Mouse (Mus musculus) heart, embryonic 13.5 days (tissue): ENCODE data around the gene Cep41. TPM values are rescaled to one million over a fixed set of nuclear protein-coding genes. Genes with fewer than 3 reads are reported as not detected.

Source experiments
- ATAC-seq: fragments of 200-750 bp; cut with Nextera tagmentation; 2 replicates; pipeline ENCODE4 v1.8.0; 2017; ENCODE audit warnings: moderate TSS enrichment; ENCODE audit not compliant: insufficient number of reproducible peaks, low FRiP score, low TSS enrichment; ENCODE audit errors: extremely low read depth
- H3K27ac ChIP-seq: fragments of 300-500 bp; sonication (generic); replicated peaks from 2 replicates; pipeline ENCODE4 v1.5.1; 2015; ENCODE audit warnings: moderate library complexity, mild to moderate bottlenecking, inconsistent platforms
- H3K27me3 ChIP-seq: fragments of 300-500 bp; sonication (generic); replicated peaks from 2 replicates; pipeline ENCODE4 v1.6.1; 2015; ENCODE audit warnings: mild to moderate bottlenecking, inconsistent platforms
- H3K36me3 ChIP-seq: fragments of 300-500 bp; sonication (generic); 2 replicates; pipeline ENCODE4 v1.6.1; 2015; ENCODE audit warnings: mild to moderate bottlenecking, inconsistent platforms
- H3K4me1 ChIP-seq: fragments of 300-500 bp; sonication (generic); 2 replicates; pipeline ENCODE4 v1.6.1; 2015; ENCODE audit warnings: inconsistent platforms
- H3K4me2 ChIP-seq: fragments of 300-500 bp; sonication (generic); 2 replicates; pipeline ENCODE4 v1.6.1; 2015; ENCODE audit warnings: inconsistent platforms, mild to moderate bottlenecking, moderate library complexity
- H3K4me3 ChIP-seq: fragments of 300-500 bp; sonication (generic); 2 replicates; pipeline ENCODE4 v1.5.1; 2015; ENCODE audit warnings: moderate library complexity, mild to moderate bottlenecking, inconsistent platforms
- H3K9ac ChIP-seq: fragments of 300-500 bp; sonication (generic); 2 replicates; pipeline ENCODE4 v1.6.1; 2015; ENCODE audit warnings: inconsistent platforms, mild to moderate bottlenecking, moderate library complexity
- H3K9me3 ChIP-seq: fragments of 300-500 bp; sonication (generic); 2 replicates; pipeline ENCODE4 v1.6.1; 2016; ENCODE audit warnings: inconsistent platforms
- WGBS: fragments of 180-500 bp; shearing (Covaris S2); methylation state at CpG from one replicate; pipeline ENCODE4 v1.1.7; 2015; ENCODE audit warnings: mixed read lengths; 5-methylcytosine and 5-hydroxymethylcytosine counted together
- microRNA counts: library from miRNA; unstranded; fragments of <30 nt; microRNA quantifications from one replicate; lab custom pipeline; 2016
- microRNA-seq: library from miRNA; unstranded; fragments of <30 nt; microRNA quantifications from one replicate; pipeline ENCODE4, GENCODE M21; 2016
- polyA plus RNA-seq: library from polyadenylated mRNA; unstranded; fragments of >200 nt; fragmentation: Nextera tagmentation; extraction: Ambion mirVana; gene quantifications from 2 replicates; pipeline ENCODE4 v1.2.1, GENCODE M21; 2015

Gene Cep41
- polyA plus RNA-seq, 1 experiment from 2014 or later, result 11.0 TPM

- Histone ChIP-seq H3K4me3 (no peak overlapping the region), H3K9ac (no peak overlapping the region), H3K36me3 (no peaks in the 10 kb centered on the region), H3K4me1 (no peaks in the 10 kb centered on the region), H3K4me2 (no peak overlapping the region), H3K9me3 (no peaks in the 10 kb centered on the region), H3K27ac (no peak overlapping the region), H3K27me3 (no peaks in the 10 kb centered on the region)
- no peak for ATAC-seq
- WGBS, result 77% methylated on average over 5 of the region's 5 CpGs
Measured at GRCm38 (mm10) chr6:30605672-30606071, 87.9 kb downstream of the Cep41 start.

- Histone ChIP-seq H3K27ac (no peak overlapping the region), H3K36me3 (no peaks in the 10 kb centered on the region), H3K4me1 (no peaks in the 10 kb centered on the region), H3K4me2 (no peak overlapping the region), H3K9me3 (no peaks in the 10 kb centered on the region), H3K4me3 (no peak overlapping the region), H3K9ac (no peak overlapping the region), H3K27me3 (no peaks in the 10 kb centered on the region)
- 73% methylated on average over 4 of the region's 4 CpGs for WGBS
- no peak for ATAC-seq
Measured at GRCm38 (mm10) chr6:30605111-30605510, 88.4 kb downstream of the Cep41 start.

- no peak overlapping the region for H3K4me3 ChIP-seq
- H3K36me3 ChIP-seq, result no peaks in the 10 kb centered on the region
- no peak overlapping the region for H3K9ac ChIP-seq
- no peak for ATAC-seq
- no peak overlapping the region for H3K4me2 ChIP-seq
- no peaks in the 10 kb centered on the region for H3K9me3 ChIP-seq
- H3K27me3 ChIP-seq, result no peaks in the 10 kb centered on the region
- H3K4me1 ChIP-seq, result no peaks in the 10 kb centered on the region
- no peak overlapping the region for H3K27ac ChIP-seq
- WGBS, result 74% methylated on average over 7 of the region's 7 CpGs
Measured at GRCm38 (mm10) chr6:30604342-30604867, 89.1 kb downstream of the Cep41 start.

MicroRNAs within 50 kb of the gene (microRNA counts, 519-probe panel; counts per million panel counts)
- microRNA mmu-miR-335-3p (lab: Ali Mortazavi, UCI) (5,499 counts per million, percentile 90 among the panel's probes with 10 or more counts), microRNA mmu-miR-335-5p (lab: Ali Mortazavi, UCI) (7,585 counts per million, percentile 99 among the panel's probes with 10 or more counts)

Small RNAs within 50 kb of the gene (microRNA-seq; reads per million reads assigned to microRNA genes)
- 137,672 reads per million, percentile 100 among the genes with 10 or more reads in this experiment for gene Mir335

Other genes with a start within 250 kb of the Cep41 start
- 24.2 and 25.6 TPM in 2 replicates for gene Tmem209, start 184.0 kb downstream of the Cep41 start, polyA plus RNA-seq
- gene Ssmem1, start 183.9 kb downstream of the Cep41 start, polyA plus RNA-seq, result not detected in 2 replicates
- gene Cpa2, start 152.2 kb downstream of the Cep41 start, polyA plus RNA-seq, result 4.6 and 6.9 TPM in 2 replicates
- 2.5 and 3.3 TPM in 2 replicates for gene Cpa4, start 125.4 kb downstream of the Cep41 start, polyA plus RNA-seq
- 0.90 and 0.97 TPM in 2 replicates for gene Cpa5, start 82.7 kb downstream of the Cep41 start, polyA plus RNA-seq
- 2.1 and 3.9 TPM in 2 replicates for gene Cpa1, start 54.5 kb downstream of the Cep41 start, polyA plus RNA-seq
- gene Mest, start 29.8 kb upstream of the Cep41 start, polyA plus RNA-seq, result 2,537 and 2,584 TPM in 2 replicates
- gene Copg2, start 203.0 kb upstream of the Cep41 start, polyA plus RNA-seq, result 19.9 and 22.5 TPM in 2 replicates
- 0.22 TPM in 1 of 2 replicates, not detected in the other for gene Tsga13, start 221.8 kb upstream of the Cep41 start, polyA plus RNA-seq